Mouse (Mus musculus) neural tube, embryonic 14.5 days (tissue): ENCODE results near the gene Opcml. TPM values are rescaled to one million over a fixed set of nuclear protein-coding genes. Genes with fewer than 3 reads are reported as not detected.

Experiments
- microRNA-seq: library from miRNA; unstranded; fragments of <30 nt; microRNA quantifications from one replicate; pipeline ENCODE4, GENCODE M21; 2016
- polyA plus RNA-seq: library from polyadenylated mRNA; unstranded; fragments of >200 nt; fragmentation: Nextera tagmentation; extraction: Ambion mirVana; gene quantifications from 2 replicates; pipeline ENCODE4 v1.2.1, GENCODE M21; 2014

Opcml gene
- polyA plus RNA-seq, 1 experiment from 2014 or later: 49.3 TPM

Small RNA genes lying within 50 kb of the gene (microRNA-seq; reads per million reads assigned to microRNA genes)
- gene Gm44316: not detected
